Mouse (Mus musculus) stomach, embryonic 14.5 days (tissue): Measurements from ENCODE around the gene Wdr72. TPM values are rescaled to one million over a fixed set of nuclear protein-coding genes. Genes with fewer than 3 reads are reported as not detected.

Source experiments
- ATAC-seq: fragments of 200-750 bp; cut with Nextera tagmentation; 2 replicates; pipeline ENCODE4 v1.8.0; 2017; ENCODE audit warnings: low read depth, moderate TSS enrichment; ENCODE audit not compliant: insufficient number of reproducible peaks, insufficient read depth, low FRiP score
- H3K27ac ChIP-seq: fragments of 300-500 bp; sonication (generic); 2 replicates; pipeline ENCODE4 v1.5.1; 2014; ENCODE audit warnings: mild to moderate bottlenecking, low read length, moderate library complexity, mixed read lengths
- H3K27me3 ChIP-seq: fragments of 300-500 bp; sonication (generic); 2 replicates; pipeline ENCODE4 v1.6.1; 2014; ENCODE audit warnings: low read length, control low read depth, mixed read lengths; ENCODE audit not compliant: control insufficient read depth, insufficient read depth
- H3K36me3 ChIP-seq: fragments of 300-500 bp; sonication (generic); 2 replicates; pipeline ENCODE4 v1.6.1; 2014; ENCODE audit warnings: mild to moderate bottlenecking, control low read depth, low read length, moderate library complexity, mixed read lengths; ENCODE audit not compliant: control insufficient read depth, insufficient read depth
- H3K4me1 ChIP-seq: fragments of 300-500 bp; sonication (generic); 2 replicates; pipeline ENCODE4 v1.6.1; 2014; ENCODE audit warnings: low read length, control low read depth, mixed read lengths; ENCODE audit not compliant: control insufficient read depth, insufficient read depth
- H3K4me2 ChIP-seq: fragments of 300-500 bp; sonication (generic); replicated peaks from 2 replicates; pipeline ENCODE4 v1.6.1; 2014; ENCODE audit warnings: low read depth, low read length, control low read depth
- H3K4me3 ChIP-seq: fragments of 300-500 bp; sonication (generic); 2 replicates; pipeline ENCODE4 v1.5.1; 2014; ENCODE audit warnings: low read depth, low read length, control low read depth
- H3K9ac ChIP-seq: fragments of 300-500 bp; sonication (generic); replicated peaks from 2 replicates; pipeline ENCODE4 v1.6.1; 2014; ENCODE audit warnings: low read depth, mild to moderate bottlenecking, control low read depth, low read length, moderate library complexity, mixed read lengths
- H3K9me3 ChIP-seq: fragments of 300-500 bp; sonication (generic); 2 replicates; pipeline ENCODE4 v1.6.1; 2016; ENCODE audit warnings: low read depth, low read length, control low read depth; ENCODE audit not compliant: control insufficient read depth
- WGBS: fragments of 180-500 bp; shearing (Covaris S2); extraction: QIAGEN DNeasy Blood & Tissue Kit; methylation state at CpG from one replicate; pipeline ENCODE4 v1.1.7; 2014; 5-methylcytosine and 5-hydroxymethylcytosine counted together
- polyA plus RNA-seq: library from polyadenylated mRNA; unstranded; fragments of >200 nt; fragmentation: Nextera tagmentation; extraction: Ambion mirVana; gene quantifications from 2 replicates; pipeline ENCODE4 v1.2.1, GENCODE M21; 2014

Wdr72 gene
- polyA plus RNA-seq, 1 experiment from 2014 or later: 0.64 TPM

GRCm38 (mm10) chr9:74169904-74170303, 59.7 kb downstream of the Wdr72 start:
- ATAC-seq: no peak
- H3K4me2 ChIP-seq: no peak overlapping the region

GRCm38 (mm10) chr9:74186748-74187400, 76.7 kb downstream of the Wdr72 start:
- Histone ChIP-seq H3K4me3 (no peak overlapping the region), H3K9me3 (no peaks in the 10 kb centered on the region), H3K4me2 (no peak overlapping the region; the same call in 1 of the 2 replicates), H3K27me3 (no peaks in the 10 kb centered on the region), H3K27ac (no peak overlapping the region), H3K9ac (no peak overlapping the region), H3K4me1 (0 out of 2 replicates have a peak, but pooled peaks cover 4% of the 10 kb centered on the region), H3K36me3 (no peaks in the 10 kb centered on the region)
- 28% methylated on average over 16 of the region's 16 CpGs for WGBS
- ATAC-seq: no peak

More at GRCm38 (mm10) chr9:74169904-74170303, 59.7 kb downstream of the Wdr72 start:
- Histone ChIP-seq H3K4me1 (no peaks in the 10 kb centered on the region), H3K9ac (no peak overlapping the region), H3K27ac (no peak overlapping the region), H3K4me3 (no peak overlapping the region), H3K9me3 (no peaks in the 10 kb centered on the region), H3K27me3 (no peaks in the 10 kb centered on the region), H3K36me3 (no peaks in the 10 kb centered on the region)
- 82% methylated on average over 6 of the region's 6 CpGs for WGBS

GRCm38 (mm10) chr9:74187401-74188029, 77.4 kb downstream of the Wdr72 start:
- no peak for ATAC-seq
- 56% methylated on average over 8 of the region's 8 CpGs for WGBS
- Histone ChIP-seq H3K27me3 (no peaks in the 10 kb centered on the region), H3K4me2 (no peak overlapping the region; the same call in 1 of the 2 replicates), H3K4me3 (no peak overlapping the region), H3K27ac (no peak overlapping the region), H3K9ac (no peak overlapping the region), H3K9me3 (no peaks in the 10 kb centered on the region), H3K36me3 (no peaks in the 10 kb centered on the region), H3K4me1 (0 out of 2 replicates have a peak, but pooled peaks cover 4% of the 10 kb centered on the region)

GRCm38 (mm10) chr9:74194898-74195297, 84.7 kb downstream of the Wdr72 start:
- no peaks in the 10 kb centered on the region for H3K27me3 ChIP-seq
- H3K27ac ChIP-seq: no peak overlapping the region
- no peak overlapping the region for H3K9ac ChIP-seq
- no peaks in the 10 kb centered on the region for H3K36me3 ChIP-seq
- 89% methylated on average over 2 of the region's 2 CpGs for WGBS
- H3K4me2 ChIP-seq: no peak overlapping the region
- H3K4me1 ChIP-seq: no peaks in the 10 kb centered on the region
- H3K4me3 ChIP-seq: no peak overlapping the region
- H3K9me3 ChIP-seq: no peaks in the 10 kb centered on the region
- ATAC-seq: no peak

GRCm38 (mm10) chr9:74228272-74228671, 118.1 kb downstream of the Wdr72 start:
- 76% methylated on average over 6 of the region's 6 CpGs for WGBS
- Histone ChIP-seq H3K27ac (no peak overlapping the region), H3K27me3 (no peaks in the 10 kb centered on the region), H3K4me1 (no peaks in the 10 kb centered on the region), H3K36me3 (no peaks in the 10 kb centered on the region), H3K9me3 (0 out of 2 replicates have a peak, but pooled peaks cover under 1% of the 10 kb centered on the region), H3K4me2 (no peak overlapping the region), H3K9ac (no peak overlapping the region), H3K4me3 (no peak overlapping the region)
- no peak for ATAC-seq

GRCm38 (mm10) chr9:74241292-74241691, 131.1 kb downstream of the Wdr72 start:
- Histone ChIP-seq H3K4me1 (no peaks in the 10 kb centered on the region), H3K36me3 (no peaks in the 10 kb centered on the region), H3K27me3 (no peaks in the 10 kb centered on the region), H3K27ac (no peak overlapping the region), H3K4me3 (no peak overlapping the region), H3K9me3 (no peaks in the 10 kb centered on the region), H3K9ac (no peak overlapping the region), H3K4me2 (no peak overlapping the region)
- 71% methylated on average over 5 of the region's 5 CpGs for WGBS
- ATAC-seq: no peak

- H3K4me1 ChIP-seq: no peaks in the 10 kb centered on the region
- no peaks in the 10 kb centered on the region for H3K9me3 ChIP-seq
- no peak overlapping the region for H3K9ac ChIP-seq
- no peak overlapping the region for H3K4me3 ChIP-seq
- 87% methylated on average over 4 of the region's 4 CpGs for WGBS
- H3K27me3 ChIP-seq: no peaks in the 10 kb centered on the region
- H3K27ac ChIP-seq: no peak overlapping the region
- H3K36me3 ChIP-seq: no peaks in the 10 kb centered on the region
- ATAC-seq: no peak
- H3K4me2 ChIP-seq: no peak overlapping the region
Observed at GRCm38 (mm10) chr9:74248084-74248483, 137.9 kb downstream of the Wdr72 start.

GRCm38 (mm10) chr9:74249486-74249885, 139.3 kb downstream of the Wdr72 start:
- WGBS: 57% methylated on average over 1 of the region's 1 CpGs
- H3K27ac ChIP-seq: no peak overlapping the region
- H3K36me3 ChIP-seq: no peaks in the 10 kb centered on the region
- no peak for ATAC-seq
- no peaks in the 10 kb centered on the region for H3K9me3 ChIP-seq
- no peaks in the 10 kb centered on the region for H3K27me3 ChIP-seq
- no peak overlapping the region for H3K9ac ChIP-seq
- H3K4me1 ChIP-seq: no peaks in the 10 kb centered on the region
- no peak overlapping the region for H3K4me3 ChIP-seq
- H3K4me2 ChIP-seq: no peak overlapping the region
